Mouse (Mus musculus) small intestine, adult 2 months (tissue): ENCODE results near the gene Myd88. TPM values are rescaled to one million over a fixed set of nuclear protein-coding genes. Genes with fewer than 3 reads are reported as not detected.

ENCODE experiments used
- H3K27ac ChIP-seq: fragments of 200-500 bp; 2 replicates; pipeline ENCODE4 v1.5.1; 2012; ENCODE audit warnings: low read depth, low read length, control low read depth, inconsistent platforms; ENCODE audit not compliant: insufficient read depth
- H3K27me3 ChIP-seq: fragments of 200-500 bp; 2 replicates; pipeline ENCODE4 v1.6.1; 2012; ENCODE audit warnings: mild to moderate bottlenecking, moderate library complexity, low read length, inconsistent platforms; ENCODE audit not compliant: control insufficient read depth, insufficient read depth
- H3K36me3 ChIP-seq: fragments of 200-500 bp; 2 replicates; pipeline ENCODE4 v1.6.1; 2012; ENCODE audit warnings: mild to moderate bottlenecking, low read length, control low read depth, inconsistent platforms; ENCODE audit not compliant: control insufficient read depth, insufficient read depth
- H3K4me1 ChIP-seq: fragments of 200-500 bp; 2 replicates; pipeline ENCODE4 v1.6.1; 2012; ENCODE audit warnings: low read length, inconsistent platforms, mixed read lengths; ENCODE audit not compliant: control insufficient read depth, insufficient read depth, insufficient read length
- H3K4me3 ChIP-seq: fragments of 200-500 bp; 2 replicates; pipeline ENCODE4 v1.5.1; 2012; ENCODE audit warnings: low read depth, mild to moderate bottlenecking, control low read depth, inconsistent platforms, low read length, moderate library complexity
- CTCF ChIP-seq: fragments of 200-500 bp; IDR thresholded peaks from 2 replicates; pipeline ENCODE4 v1.5.1; 2012; ENCODE audit warnings: low read depth, mild to moderate bottlenecking, control low read depth, inconsistent platforms, low read length, moderate library complexity, mixed read lengths; ENCODE audit not compliant: insufficient replicate concordance, insufficient read length; ENCODE audit errors: extremely low read depth
- POLR2A ChIP-seq: fragments of 200-500 bp; IDR thresholded peaks from 2 replicates; pipeline ENCODE4 v1.6.1; 2012; ENCODE audit warnings: low read depth, mild to moderate bottlenecking, control low read depth, inconsistent platforms, low read length, moderate library complexity
- WGBS: fragments of 180-500 bp; shearing (Covaris S2); methylation state at CpG from one replicate; pipeline ENCODE4 v1.1.7; 2018; 5-methylcytosine and 5-hydroxymethylcytosine counted together
- polyA plus RNA-seq: library from polyadenylated mRNA; depleted of rRNA; stranded (reverse); fragments of >200 nt; gene quantifications from 2 replicates; pipeline ENCODE4 v1.2.3, GENCODE M21; 2012; rRNA removed

Myd88 gene
- polyA plus RNA-seq, 1 experiment, result 25.2 TPM

- peaks cover 22% of the 10 kb centered on the region for H3K36me3 ChIP-seq
- H3K27me3 ChIP-seq, result no peaks in the 10 kb centered on the region
- H3K4me3 ChIP-seq, result no peak overlapping the region
- TF ChIP-seq CTCF (no peak), POLR2A (no peak)
- 75% methylated on average over 6 of the region's 6 CpGs for WGBS
- no peak overlapping the region for H3K27ac ChIP-seq
- H3K4me1 ChIP-seq, result peaks cover 6% of the 10 kb centered on the region; the same call in 1 of the 2 replicates
Observed at GRCm38 (mm10) chr9:119297696-119298095, 43.5 kb downstream of the Myd88 start.

- Histone ChIP-seq H3K4me3 (no peak overlapping the region), H3K27ac (no peak overlapping the region), H3K4me1 (no peaks in the 10 kb centered on the region), H3K27me3 (no peaks in the 10 kb centered on the region), H3K36me3 (peaks cover 22% of the 10 kb centered on the region)
- WGBS, result 90% methylated on average over 3 of the region's 3 CpGs
- TF ChIP-seq POLR2A (no peak), CTCF (no peak)
Observed at GRCm38 (mm10) chr9:119290791-119291190, 50.4 kb downstream of the Myd88 start.

Other genes starting within 250 kb of the Myd88 start
- gene Plcd1, start 247.9 kb downstream of the Myd88 start, polyA plus RNA-seq, result 12.0 and 55.3 TPM in 2 replicates
- gene Dlec1, start 238.9 kb downstream of the Myd88 start, polyA plus RNA-seq, result 0.16 and 0.20 TPM in 2 replicates
- gene Acaa1b, start 184.3 kb downstream of the Myd88 start, polyA plus RNA-seq, result 15.6 and 15.8 TPM in 2 replicates
- gene Gm47289, start 182.2 kb downstream of the Myd88 start, polyA plus RNA-seq, result not detected in 2 replicates
- 0.09 and 0.36 TPM in 2 replicates for gene Slc22a13, start 132.3 kb downstream of the Myd88 start, polyA plus RNA-seq
- 5.6 and 11.5 TPM in 2 replicates for gene Oxsr1, start 19.0 kb downstream of the Myd88 start, polyA plus RNA-seq
- 389 and 776 TPM in 2 replicates for gene Acaa1a, start 1.7 kb downstream of the Myd88 start, polyA plus RNA-seq
- gene Xylb, start 16.0 kb upstream of the Myd88 start, polyA plus RNA-seq, result 8.0 and 8.9 TPM in 2 replicates
- gene Slc22a14, start 24.1 kb upstream of the Myd88 start, polyA plus RNA-seq, result not detected in 2 replicates
- 2.3 and 5.9 TPM in 2 replicates for gene Acvr2b, start 60.7 kb upstream of the Myd88 start, polyA plus RNA-seq
- gene Exog, start 103.5 kb upstream of the Myd88 start, polyA plus RNA-seq, result 0.91 and 1.1 TPM in 2 replicates
- 0.27 and 0.41 TPM in 2 replicates for gene Scn5a, start 237.6 kb upstream of the Myd88 start, polyA plus RNA-seq